Mouse (Mus musculus) hindbrain, embryonic 15.5 days (tissue): ENCODE measurements around the gene Smtnl1. TPM values are rescaled to one million over a fixed set of nuclear protein-coding genes. Genes with fewer than 3 reads are reported as not detected.

ENCODE experiments used
- ATAC-seq: fragments of 200-750 bp; cut with Nextera tagmentation; 2 replicates; pipeline ENCODE4 v1.8.0; 2017; ENCODE audit warnings: low read depth, moderate number of reproducible peaks, moderate TSS enrichment; ENCODE audit not compliant: low FRiP score
- H3K27ac ChIP-seq: fragments of 300-500 bp; sonication (generic); replicated peaks from 2 replicates; pipeline ENCODE4 v1.5.1; 2015; ENCODE audit warnings: mild to moderate bottlenecking, inconsistent platforms
- H3K27me3 ChIP-seq: fragments of 300-500 bp; sonication (generic); 2 replicates; pipeline ENCODE4 v1.6.1; 2015; ENCODE audit warnings: control low read depth, inconsistent platforms
- H3K36me3 ChIP-seq: fragments of 300-500 bp; sonication (generic); 2 replicates; pipeline ENCODE4 v1.6.1; 2015; ENCODE audit warnings: control low read depth, inconsistent platforms
- H3K4me1 ChIP-seq: fragments of 300-500 bp; sonication (generic); replicated peaks from 2 replicates; pipeline ENCODE4 v1.6.1; 2015; ENCODE audit warnings: control low read depth, inconsistent platforms
- H3K4me2 ChIP-seq: fragments of 300-500 bp; sonication (generic); 2 replicates; pipeline ENCODE4 v1.6.1; 2015; ENCODE audit warnings: moderate library complexity, mild to moderate bottlenecking, inconsistent platforms
- H3K4me3 ChIP-seq: fragments of 300-500 bp; sonication (generic); 2 replicates; pipeline ENCODE4 v1.5.1; 2015; ENCODE audit warnings: mild to moderate bottlenecking, inconsistent platforms
- H3K9ac ChIP-seq: fragments of 300-500 bp; sonication (generic); 2 replicates; pipeline ENCODE4 v1.6.1; 2015; ENCODE audit warnings: inconsistent platforms
- H3K9me3 ChIP-seq: fragments of 300-500 bp; sonication (generic); 2 replicates; pipeline ENCODE4 v1.6.1; 2016; ENCODE audit warnings: control low read depth, inconsistent platforms
- WGBS: fragments of 180-500 bp; shearing (Covaris S2); methylation state at CpG from one replicate; pipeline ENCODE4 v1.1.7; 2015; 5-methylcytosine and 5-hydroxymethylcytosine counted together
- polyA plus RNA-seq: library from polyadenylated mRNA; unstranded; fragments of >200 nt; fragmentation: Nextera tagmentation; extraction: Ambion mirVana; gene quantifications from 2 replicates; pipeline ENCODE4 v1.2.1, GENCODE M21; 2015

The Smtnl1 gene
- polyA plus RNA-seq, 1 experiment from 2014 or later = not detected

GRCm38 (mm10) chr2:84831666-84832391, 9.4 kb upstream of the Smtnl1 start:
- H3K4me2 ChIP-seq = no peak overlapping the region
- H3K9ac ChIP-seq = no peak overlapping the region
- WGBS = 33% methylated on average over 10 of the region's 10 CpGs
- peaks cover 16% of the 10 kb centered on the region for H3K4me1 ChIP-seq
- no peak overlapping the region for H3K4me3 ChIP-seq
- ATAC-seq = peak; percentile 71
- 0 out of 2 replicates have a peak, but pooled peaks cover 6% of the 10 kb centered on the region for H3K36me3 ChIP-seq
- H3K27me3 ChIP-seq = peaks cover 2% of the 10 kb centered on the region; the same call in 1 of the 2 replicates
- H3K27ac ChIP-seq = no peak overlapping the region
- no peaks in the 10 kb centered on the region for H3K9me3 ChIP-seq

DNA sequence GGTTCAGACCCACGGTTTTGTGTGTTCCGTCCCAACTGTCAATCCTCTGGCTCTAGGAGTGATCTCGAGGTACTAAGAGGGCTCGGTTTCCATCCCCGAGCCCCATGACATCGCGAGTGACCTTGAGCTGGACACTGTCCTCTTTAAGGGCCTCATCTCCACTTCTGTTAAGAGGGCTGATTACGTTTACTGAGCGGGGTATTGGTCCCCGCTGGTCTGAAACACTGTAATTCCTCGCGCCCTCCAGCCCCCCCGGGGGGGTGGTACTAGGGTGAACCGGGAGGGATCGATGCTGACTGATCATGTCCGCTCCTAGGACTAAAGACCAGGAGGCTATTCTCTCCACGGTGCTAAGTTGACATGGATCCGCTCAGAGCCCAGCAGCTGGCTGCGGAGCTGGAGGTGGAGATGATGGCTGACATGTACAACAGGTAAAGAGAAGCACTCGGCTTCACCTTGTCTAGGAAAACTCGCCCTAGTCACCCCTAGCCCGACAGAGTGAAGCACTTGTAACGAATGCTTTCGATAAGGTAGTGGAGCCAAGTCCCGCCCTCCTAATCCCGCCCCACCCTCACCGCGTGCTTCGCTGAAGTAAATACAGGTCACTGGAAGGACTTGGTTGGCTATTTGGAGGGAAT, 5.0 kb upstream of the Smtnl1 start:
- peak overlapping the region; percentile 82 for H3K9ac ChIP-seq
- no peak overlapping the region for H3K27ac ChIP-seq
- no peaks in the 10 kb centered on the region for H3K9me3 ChIP-seq
- H3K4me3 ChIP-seq = peak overlapping the region; percentile 89
- H3K36me3 ChIP-seq = 0 out of 2 replicates have a peak, but pooled peaks cover 6% of the 10 kb centered on the region
- peaks cover 19% of the 10 kb centered on the region for H3K4me1 ChIP-seq
- H3K4me2 ChIP-seq = peak overlapping the region; percentile 99
- 0 out of 2 replicates have a peak, but pooled peaks cover 6% of the 10 kb centered on the region for H3K27me3 ChIP-seq
- peak; percentile 31 for ATAC-seq
- 1% methylated on average over 29 of the region's 29 CpGs for WGBS

- H3K4me3 ChIP-seq = peak within 1 kb of the TSS; percentile 89
- peak within 1 kb of the TSS; percentile 74 for H3K27ac ChIP-seq
- ATAC-seq = peak; percentile 92
- H3K9ac ChIP-seq = peak within 1 kb of the TSS; percentile 82
- peak within 1 kb of the TSS; percentile 99 for H3K4me2 ChIP-seq
- 0 out of 2 replicates have a peak, but pooled peaks cover 6% of the 10 kb centered on the region for H3K36me3 ChIP-seq
- no peaks in the 10 kb centered on the region for H3K9me3 ChIP-seq
- peaks cover 16% of the 10 kb centered on the region for H3K4me1 ChIP-seq
- H3K27me3 ChIP-seq = peaks cover 8% of the 10 kb centered on the region; the same call in 1 of the 2 replicates
- under 1% methylated on average over 34 of the region's 34 CpGs for WGBS
Measured at GRCm38 (mm10) chr2:84826488-84827282, 4.2 kb upstream of the Smtnl1 start, which contains the start of gene Timm10. Gene Timm10, plus strand, starts transcription at chr2:84826997.

DNA sequence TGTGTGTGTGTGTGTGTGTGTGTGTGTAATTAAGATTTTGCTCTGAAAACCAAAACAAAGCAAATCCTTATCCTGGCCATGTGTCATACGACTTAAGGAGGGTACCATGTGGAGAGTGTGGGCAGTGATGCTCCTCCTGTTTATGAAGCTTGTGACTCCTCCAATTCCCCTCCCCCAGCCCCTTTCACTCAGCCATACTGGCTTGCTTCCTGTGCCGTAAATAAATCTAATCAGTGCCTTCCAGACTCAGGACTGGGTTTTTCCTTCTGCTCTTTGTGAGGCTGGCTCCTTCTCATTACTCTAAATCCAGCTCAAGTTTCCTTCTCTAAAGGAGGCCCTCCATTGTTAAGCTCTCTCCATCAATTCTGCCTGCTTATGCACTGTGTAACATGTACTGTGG, 785 bp upstream of the Smtnl1 start:
- Histone ChIP-seq H3K4me2 (no peak overlapping the region), H3K27ac (no peak overlapping the region), H3K36me3 (no peaks in the 10 kb centered on the region), H3K27me3 (peaks cover 10% of the 10 kb centered on the region; the same call in 1 of the 2 replicates), H3K4me1 (peaks cover 12% of the 10 kb centered on the region), H3K4me3 (no peak overlapping the region), H3K9ac (no peak overlapping the region), H3K9me3 (no peaks in the 10 kb centered on the region)
- no peak for ATAC-seq
- WGBS = 59% methylated on average over 2 of the region's 2 CpGs

GRCm38 (mm10) chr2:84819861-84820260, 2.6 kb downstream of the Smtnl1 start:
- WGBS = 80% methylated on average over 3 of the region's 3 CpGs
- H3K27me3 ChIP-seq = peaks cover 7% of the 10 kb centered on the region; the same call in 1 of the 2 replicates
- H3K4me1 ChIP-seq = no peaks in the 10 kb centered on the region
- no peak overlapping the region for H3K9ac ChIP-seq
- no peaks in the 10 kb centered on the region for H3K9me3 ChIP-seq
- H3K27ac ChIP-seq = no peak overlapping the region
- no peak overlapping the region for H3K4me2 ChIP-seq
- H3K4me3 ChIP-seq = no peak overlapping the region
- no peaks in the 10 kb centered on the region for H3K36me3 ChIP-seq
- ATAC-seq = no peak

GRCm38 (mm10) chr2:84812676-84813075, 9.8 kb downstream of the Smtnl1 start:
- no peaks in the 10 kb centered on the region for H3K36me3 ChIP-seq
- H3K27ac ChIP-seq = no peak overlapping the region
- no peak overlapping the region for H3K4me3 ChIP-seq
- peaks cover 5% of the 10 kb centered on the region; the same call in 1 of the 2 replicates for H3K4me1 ChIP-seq
- H3K4me2 ChIP-seq = no peak overlapping the region
- no peak overlapping the region for H3K9ac ChIP-seq
- 82% methylated on average over 6 of the region's 6 CpGs for WGBS
- H3K27me3 ChIP-seq = no peaks in the 10 kb centered on the region
- H3K9me3 ChIP-seq = no peaks in the 10 kb centered on the region
- no peak for ATAC-seq

DNA sequence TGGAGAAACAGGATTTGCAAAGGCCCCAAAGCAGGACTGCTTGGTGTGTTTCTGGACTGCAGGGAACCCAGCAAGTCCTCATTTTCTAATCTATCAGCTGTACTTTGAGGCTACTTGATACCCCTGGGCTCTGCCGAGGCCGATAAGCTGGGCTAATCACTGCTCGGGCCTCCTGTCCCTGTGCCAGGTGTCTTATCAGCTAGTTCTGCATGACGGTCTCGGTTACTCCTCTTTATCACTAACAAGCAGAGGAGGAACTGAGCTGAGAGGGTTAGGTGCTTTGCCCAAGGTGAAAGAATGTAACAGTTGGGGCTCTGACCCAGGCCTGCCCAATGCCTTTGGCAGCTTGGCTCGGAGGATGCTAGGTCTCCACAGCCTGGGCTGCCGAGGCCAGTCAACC, 10.6 kb downstream of the Smtnl1 start:
- 0 out of 2 replicates have a peak, but pooled peaks have one; percentile 30 for ATAC-seq
- Histone ChIP-seq H3K27me3 (no peaks in the 10 kb centered on the region), H3K4me2 (no peak overlapping the region), H3K36me3 (no peaks in the 10 kb centered on the region), H3K9me3 (no peaks in the 10 kb centered on the region), H3K4me3 (no peak overlapping the region), H3K27ac (no peak overlapping the region), H3K4me1 (peaks cover 5% of the 10 kb centered on the region; the same call in 1 of the 2 replicates), H3K9ac (no peak overlapping the region)
- 91% methylated on average over 7 of the region's 7 CpGs for WGBS

DNA sequence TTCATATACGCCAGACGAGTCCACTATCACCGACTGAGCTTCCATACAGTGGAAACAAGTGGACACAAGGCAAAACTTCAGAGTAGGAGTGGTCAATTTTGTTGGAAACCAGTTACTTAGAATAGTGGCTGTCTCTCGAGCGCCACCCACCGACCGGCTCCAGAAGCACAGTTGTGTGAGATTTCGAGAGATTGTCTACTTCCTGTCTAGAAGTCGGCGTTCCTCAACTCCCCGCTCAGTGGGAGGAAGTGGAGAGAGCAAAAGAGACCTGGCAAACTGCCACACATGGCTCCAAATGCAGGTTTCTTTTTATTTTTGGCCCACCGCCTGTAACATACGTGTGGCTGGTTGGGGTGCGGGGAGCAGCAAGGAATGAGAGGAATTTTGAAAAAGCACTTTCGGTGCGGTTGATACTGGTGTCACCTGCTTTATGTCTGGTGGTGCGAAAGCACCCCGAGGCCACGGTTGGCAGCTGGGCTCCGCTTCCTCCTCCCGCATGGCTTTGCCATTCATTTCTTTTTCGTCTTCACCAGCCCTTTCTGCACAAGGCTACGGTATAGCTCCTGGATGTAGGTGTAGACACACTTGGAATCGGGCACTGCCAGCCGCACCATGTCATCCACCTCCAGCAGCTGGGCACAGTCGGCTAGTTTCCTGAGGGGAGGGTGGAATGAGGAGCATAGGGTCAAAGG, 11.4 kb downstream of the Smtnl1 start:
- Histone ChIP-seq H3K9ac (0 out of 2 replicates have a peak overlapping the region, but pooled peaks have one; percentile 10), H3K4me3 (peak overlapping the region; percentile 21), H3K36me3 (no peaks in the 10 kb centered on the region), H3K27me3 (no peaks in the 10 kb centered on the region), H3K4me1 (peaks cover 5% of the 10 kb centered on the region; the same call in 1 of the 2 replicates), H3K27ac (0 out of 2 replicates have a peak overlapping the region, but pooled peaks have one; percentile 4), H3K4me2 (peak overlapping the region; percentile 56), H3K9me3 (no peaks in the 10 kb centered on the region)
- 36% methylated on average over 26 of the region's 26 CpGs for WGBS
- ATAC-seq = peak; percentile 68

GRCm38 (mm10) chr2:84810526-84810885, 11.9 kb downstream of the Smtnl1 start:
- Histone ChIP-seq H3K27ac (no peak overlapping the region), H3K4me1 (peaks cover 5% of the 10 kb centered on the region; the same call in 1 of the 2 replicates), H3K9me3 (no peaks in the 10 kb centered on the region), H3K4me3 (no peak overlapping the region), H3K36me3 (no peaks in the 10 kb centered on the region), H3K4me2 (peak overlapping the region; percentile 56; the same call in 1 of the 2 replicates), H3K9ac (no peak overlapping the region), H3K27me3 (no peaks in the 10 kb centered on the region)
- no peak for ATAC-seq
- WGBS = 80% methylated on average over 6 of the region's 6 CpGs

DNA sequence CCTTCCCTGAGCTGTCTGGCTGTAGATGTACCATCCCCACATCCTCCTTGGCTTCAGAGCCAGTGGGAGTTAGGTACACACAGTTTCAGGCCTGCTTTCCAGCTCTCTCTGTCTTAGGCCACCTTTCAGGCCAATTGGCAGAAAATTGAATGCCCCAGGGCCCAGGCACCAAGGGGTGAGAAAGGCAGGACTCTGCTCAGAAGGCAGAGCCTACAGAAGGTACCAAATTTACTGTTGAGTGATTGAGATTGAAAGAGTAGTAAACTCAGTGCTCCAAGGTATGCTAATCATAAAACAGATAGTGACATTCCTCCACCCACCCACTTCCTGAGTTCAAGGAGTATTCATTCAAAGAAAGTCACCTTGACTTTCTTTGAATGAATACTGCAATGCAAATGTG, 13.1 kb downstream of the Smtnl1 start:
- Histone ChIP-seq H3K4me1 (peaks cover 5% of the 10 kb centered on the region; the same call in 1 of the 2 replicates), H3K9ac (no peak overlapping the region), H3K9me3 (no peaks in the 10 kb centered on the region), H3K4me2 (no peak overlapping the region), H3K4me3 (no peak overlapping the region), H3K27me3 (no peaks in the 10 kb centered on the region), H3K27ac (no peak overlapping the region), H3K36me3 (no peaks in the 10 kb centered on the region)
- ATAC-seq = no peak

DNA sequence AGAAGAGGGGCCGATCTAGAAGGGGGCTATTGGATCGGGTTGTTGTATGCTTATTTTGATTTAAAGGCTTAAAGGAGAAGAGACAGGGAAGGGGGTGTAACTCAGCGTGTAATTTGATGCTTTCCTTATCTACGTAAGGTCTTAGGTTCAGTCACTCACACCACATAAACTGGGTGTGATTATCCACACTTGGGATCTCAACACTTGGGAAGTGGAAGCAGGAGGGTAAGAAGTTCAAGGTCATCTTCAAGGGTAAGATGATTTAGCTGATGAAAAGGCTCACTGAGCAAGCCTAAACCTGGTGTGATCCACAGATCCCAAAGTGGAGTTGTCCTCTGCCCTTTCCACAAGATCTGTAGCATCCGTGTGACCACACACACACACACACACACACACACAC, 15.9 kb downstream of the Smtnl1 start:
- Histone ChIP-seq H3K27me3 (no peaks in the 10 kb centered on the region), H3K4me3 (no peak overlapping the region)
- 79% methylated on average over 5 of the region's 5 CpGs for WGBS

More for the DNA sequence above, 15.9 kb downstream of the Smtnl1 start:
- Histone ChIP-seq H3K36me3 (no peaks in the 10 kb centered on the region), H3K4me1 (peaks cover 5% of the 10 kb centered on the region; the same call in 1 of the 2 replicates), H3K4me2 (no peak overlapping the region), H3K9me3 (no peaks in the 10 kb centered on the region), H3K9ac (no peak overlapping the region), H3K27ac (no peak overlapping the region)
- no peak for ATAC-seq
